Mouse (Mus musculus): ENCODE measurements at regions not wholly inside any gene's neighbourhood (a gene's known extent, or its start where the extent isn't known, plus 50 kb on each side); places are given as distances from the start of the nearest gene placed in this dataset.

- no peak for DNase-seq
Observed at GRCm38 (mm10) chr2:28141975-28142374, 50.8 kb upstream of the Olfm1 start.

- no peak for DNase-seq
Observed at GRCm38 (mm10) chr2:28141556-28141955, 51.2 kb upstream of the Olfm1 start.

GRCm38 (mm10) chr2:28138583-28138982 lies 53.9 kb upstream of the Fcnb start:
- DNase-seq: peak; percentile 37

GRCm38 (mm10) chr2:28134605-28135004 lies 49.9 kb upstream of the Fcnb start:
- no peak for DNase-seq

All from gastrocnemius, postnatal 10 days (tissue).